Mouse (Mus musculus) testis, adult 2 months (tissue): ENCODE measurements around the gene E130308A19Rik. TPM values are rescaled to one million over a fixed set of nuclear protein-coding genes. Genes with fewer than 3 reads are reported as not detected.

ENCODE experiments used
- H3K27ac ChIP-seq: fragments of 200-500 bp; 2 replicates; pipeline ENCODE4 v1.5.1; 2012; ENCODE audit warnings: low read depth, low read length; ENCODE audit not compliant: control insufficient read depth, insufficient read depth
- H3K27me3 ChIP-seq: fragments of 200-500 bp; 2 replicates; pipeline ENCODE4 v1.6.1; 2012; ENCODE audit warnings: mild to moderate bottlenecking, low read length, moderate library complexity; ENCODE audit not compliant: control insufficient read depth, insufficient read depth
- H3K36me3 ChIP-seq: fragments of 200-500 bp; 2 replicates; pipeline ENCODE4 v1.6.1; 2012; ENCODE audit warnings: mild to moderate bottlenecking, low read length; ENCODE audit not compliant: control insufficient read depth, insufficient read depth
- H3K4me1 ChIP-seq: fragments of 200-500 bp; 2 replicates; pipeline ENCODE4 v1.6.1; 2012; ENCODE audit warnings: low read length; ENCODE audit not compliant: control insufficient read depth, insufficient read depth
- H3K4me3 ChIP-seq: fragments of 200-500 bp; 2 replicates; pipeline ENCODE4 v1.5.1; 2012; ENCODE audit warnings: low read depth, mild to moderate bottlenecking, low read length, moderate library complexity, mixed read lengths; ENCODE audit not compliant: control insufficient read depth
- CTCF ChIP-seq: fragments of 200-500 bp; IDR thresholded peaks from 2 replicates; pipeline ENCODE4 v1.5.1; 2012; ENCODE audit warnings: low read depth, mild to moderate bottlenecking, inconsistent platforms, low read length, moderate library complexity; ENCODE audit not compliant: control insufficient read depth, insufficient read depth, insufficient replicate concordance
- POLR2A ChIP-seq: fragments of 200-500 bp; IDR thresholded peaks from 2 replicates; pipeline ENCODE4 v1.6.1; 2012; ENCODE audit warnings: low read depth, mild to moderate bottlenecking, inconsistent platforms, low read length, moderate library complexity; ENCODE audit not compliant: control insufficient read depth
- polyA plus RNA-seq: library from polyadenylated mRNA; depleted of rRNA; stranded (reverse); fragments of >200 nt; gene quantifications from 2 replicates; pipeline ENCODE4 v1.2.3, GENCODE M21; 2012

Gene E130308A19Rik
- polyA plus RNA-seq, 1 experiment, result 6.7 TPM

GRCm38 (mm10) chr4:59682950-59683349 lies 56.9 kb downstream of the E130308A19Rik start:
- H3K27me3 ChIP-seq, result no peaks in the 10 kb centered on the region
- no peak for TF ChIP-seq POLR2A
- TF ChIP-seq CTCF, result no peak
- no peaks in the 10 kb centered on the region for H3K4me1 ChIP-seq
- no peak overlapping the region for H3K27ac ChIP-seq
- H3K36me3 ChIP-seq, result no peaks in the 10 kb centered on the region
- no peak overlapping the region for H3K4me3 ChIP-seq

- Histone ChIP-seq H3K4me1 (no peaks in the 10 kb centered on the region), H3K27ac (no peak overlapping the region), H3K36me3 (no peaks in the 10 kb centered on the region), H3K4me3 (no peak overlapping the region), H3K27me3 (no peaks in the 10 kb centered on the region)
- no peak for TF ChIP-seq POLR2A
- no peak for TF ChIP-seq CTCF
Observed at GRCm38 (mm10) chr4:59684306-59684705, 58.3 kb downstream of the E130308A19Rik start.

- Histone ChIP-seq H3K36me3 (no peaks in the 10 kb centered on the region), H3K27ac (no peak overlapping the region), H3K4me3 (no peak overlapping the region), H3K4me1 (no peaks in the 10 kb centered on the region), H3K27me3 (no peaks in the 10 kb centered on the region)
- TF ChIP-seq POLR2A, result no peak
- TF ChIP-seq CTCF, result no peak
Observed at GRCm38 (mm10) chr4:59686716-59687115, 60.7 kb downstream of the E130308A19Rik start.

- H3K4me1 ChIP-seq, result no peaks in the 10 kb centered on the region
- H3K27ac ChIP-seq, result no peak overlapping the region
- no peak overlapping the region for H3K4me3 ChIP-seq
- H3K27me3 ChIP-seq, result no peaks in the 10 kb centered on the region
- H3K36me3 ChIP-seq, result no peaks in the 10 kb centered on the region
- TF ChIP-seq CTCF (no peak), POLR2A (no peak)
Observed at GRCm38 (mm10) chr4:59689055-59689454, 63.0 kb downstream of the E130308A19Rik start.

- H3K27me3 ChIP-seq, result no peaks in the 10 kb centered on the region
- no peaks in the 10 kb centered on the region for H3K4me1 ChIP-seq
- no peak overlapping the region for H3K4me3 ChIP-seq
- no peak overlapping the region for H3K27ac ChIP-seq
- TF ChIP-seq CTCF (no peak), POLR2A (no peak)
- no peaks in the 10 kb centered on the region for H3K36me3 ChIP-seq
Observed at GRCm38 (mm10) chr4:59690145-59690544, 64.1 kb downstream of the E130308A19Rik start.

GRCm38 (mm10) chr4:59696846-59697245 lies 70.8 kb downstream of the E130308A19Rik start:
- no peak overlapping the region for H3K4me3 ChIP-seq
- no peaks in the 10 kb centered on the region for H3K4me1 ChIP-seq
- no peak for TF ChIP-seq POLR2A
- TF ChIP-seq CTCF, result no peak
- no peak overlapping the region for H3K27ac ChIP-seq
- no peaks in the 10 kb centered on the region for H3K36me3 ChIP-seq
- H3K27me3 ChIP-seq, result no peaks in the 10 kb centered on the region

- Histone ChIP-seq H3K27ac (no peak overlapping the region), H3K36me3 (no peaks in the 10 kb centered on the region), H3K4me3 (no peak overlapping the region), H3K4me1 (no peaks in the 10 kb centered on the region), H3K27me3 (no peaks in the 10 kb centered on the region)
- no peak for TF ChIP-seq POLR2A
- no peak for TF ChIP-seq CTCF
Observed at GRCm38 (mm10) chr4:59697869-59698268, 71.9 kb downstream of the E130308A19Rik start.

- H3K27ac ChIP-seq, result no peak overlapping the region
- no peak overlapping the region for H3K4me3 ChIP-seq
- no peaks in the 10 kb centered on the region for H3K4me1 ChIP-seq
- TF ChIP-seq POLR2A (no peak), CTCF (no peak)
- no peaks in the 10 kb centered on the region for H3K36me3 ChIP-seq
- no peaks in the 10 kb centered on the region for H3K27me3 ChIP-seq
Observed at GRCm38 (mm10) chr4:59699014-59699792, 73.2 kb downstream of the E130308A19Rik start.
